ENCODE assay signal across 11 mouse cellular contexts in genomic region chr11:106994246-106995085, GRCm38 (mm10). TPM values are rescaled to one million over a fixed set of nuclear protein-coding genes. Genes with fewer than 3 reads are reported as not detected.
A peak's percentile ranks its signal among the peaks of the same experiment; 100 is the strongest.
DNase-seq lines count a peak whose midpoint lies in the region; ATAC-seq and TF ChIP-seq lines count a peak whose summit lies in the region.
"Had no signal": no experiment of that assay in that cellular context is flagged by ENCODE, and none has a peak within 500 bp of the region (broad histone marks: within the 10 kb centered on the region; RNA-seq: fewer than 3 reads in every experiment).

No protein-coding gene starts in this region.

- 25% methylated on average over 3 of the region's 3 CpGs for WGBS in liver, adult 2 months
- 23% methylated on average over 3 of the region's 3 CpGs for WGBS in liver, embryonic 12.5 days (ENCODE audit: insufficient replicate concordance)

- H3K36me3 ChIP-seq in liver, adult 2 months (ENCODE audit: control insufficient read depth, insufficient read depth, low read length) = peaks cover 63% of the 10 kb centered on the region
- H3K36me3 ChIP-seq in liver, embryonic 12.5 days = peaks cover 80% of the 10 kb centered on the region
- H3K36me3 ChIP-seq in splenic B cell, adult 2 months (ENCODE audit: control insufficient read depth, insufficient read depth, low read length, poor library complexity, severe bottlenecking) = peaks cover 5% of the 10 kb centered on the region

- H3K79me2 ChIP-seq in liver, adult 2 months (ENCODE audit: control insufficient read depth, insufficient read depth, low read length) = peaks cover 2% of the 10 kb centered on the region; the same call in 1 of the 2 replicates

- peak overlapping the region; percentile 71 for H3K4me2 ChIP-seq in liver, embryonic 12.5 days
- H3K4me2 ChIP-seq: hindbrain, embryonic 12.5 days had no signal

- H3K27me3 ChIP-seq in liver, adult 2 months (ENCODE audit: control insufficient read depth, insufficient read depth, low read length) = no peaks in the 10 kb centered on the region
- no peaks in the 10 kb centered on the region for H3K27me3 ChIP-seq in liver, embryonic 12.5 days (replicated peaks)
- no peaks in the 10 kb centered on the region for H3K27me3 ChIP-seq in splenic B cell, adult 2 months (ENCODE audit: control insufficient read depth, insufficient read depth, low read length, poor library complexity, severe bottlenecking)
- H3K27me3 ChIP-seq: hindbrain, embryonic 12.5 days had no signal

- TF ChIP-seq CTCF in liver, adult 2 months (IDR thresholded peaks at IDR 0.05; ENCODE audit: low read depth, low read length) = no peak

- H3K4me3 ChIP-seq in liver, adult 2 months (ENCODE audit: insufficient read depth, low read depth, low read length) = no peak overlapping the region
- H3K4me3 ChIP-seq in liver, embryonic 12.5 days = peak overlapping the region; percentile 10; the same call in 1 of the 2 replicates
- H3K4me3 ChIP-seq: hindbrain, embryonic 12.5 days had no signal

- peak overlapping the region; percentile 66; the same call in 1 of the 2 replicates for H3K27ac ChIP-seq in liver, adult 2 months (replicated peaks; ENCODE audit: insufficient read depth, low read depth, low read length)
- peak overlapping the region; percentile 55 for H3K27ac ChIP-seq in liver, embryonic 12.5 days
- H3K27ac ChIP-seq: hindbrain, embryonic 12.5 days had no signal

- peaks cover 13% of the 10 kb centered on the region for H3K4me1 ChIP-seq in liver, adult 2 months (ENCODE audit: control insufficient read depth, insufficient read depth, low read length)
- peaks cover 43% of the 10 kb centered on the region for H3K4me1 ChIP-seq in liver, embryonic 12.5 days

- peak; percentile 95 for DNase-seq in liver, adult 2 months (ENCODE audit: extremely low read depth, low read depth, low spot score)
- no peak for DNase-seq in liver
- DNase-seq in splenic B cell, adult 2 months (ENCODE audit: low read depth, low spot score) = peak; percentile 56
- no peak for DNase-seq in embryo, embryonic 11 days
- no peak for DNase-seq in cerebellum, adult 11 months
- DNase-seq: kidney, postnatal 4 days had no signal

- H3K9ac ChIP-seq in liver, adult 2 months (ENCODE audit: low read depth, low read length) = no peak overlapping the region
- H3K9ac ChIP-seq in liver, embryonic 12.5 days = no peak overlapping the region
- H3K9ac ChIP-seq: hindbrain, embryonic 12.5 days had no signal

- ATAC-seq in erythroid progenitor cell, adult 5-6 weeks (replicated peaks; ENCODE audit: low FRiP score, poor library complexity, severe bottlenecking) = peak; percentile 44
- peak; percentile 50 for ATAC-seq in liver, embryonic 12.5 days
- ATAC-seq in frontal cortex, adult (ENCODE audit: low TSS enrichment) = no peak
- ATAC-seq: forebrain, embryonic 16.5 days had no signal

- H3K9me3 ChIP-seq in liver, embryonic 12.5 days (replicated peaks) = no peaks in the 10 kb centered on the region
- H3K9me3 ChIP-seq: hindbrain, embryonic 12.5 days had no signal

- no peak for TF ChIP-seq POLR2A in liver, adult 2 months (IDR thresholded peaks at IDR 0.05; ENCODE audit: extremely low read depth, insufficient read depth, low read length)

RNA-seq across cellular contexts. Expression of gene Kpna2, which starts 4.9 kb away (rescaled TPM):
- 28.0 and 32.2 TPM in 2 replicates for total RNA-seq in liver, adult 2 months (2014; rRNA removed)
- 17.0 and 20.9 TPM in 2 replicates for polyA plus RNA-seq in liver, adult 2 months (2012; rRNA removed)
- total RNA-seq in erythroid progenitor cell, adult 5-6 weeks (2015; ENCODE audit: low replicate concordance) = 456 and 494 TPM in 2 replicates
- 286 and 365 TPM in 2 replicates for total RNA-seq in erythroid progenitor cell, adult 5-6 weeks (2017; ENCODE audit: low replicate concordance)
- 360 and 381 TPM in 2 replicates for polyA plus RNA-seq in liver, embryonic 12.5 days (2016; fragmentation: Nextera tagmentation; extraction: Ambion mirVana)

RNA-seq across cellular contexts. Expression of gene 1810010H24Rik, which starts 31.0 kb away (rescaled TPM):
- total RNA-seq in liver, adult 2 months (2014; rRNA removed) = 3.0 and 3.5 TPM in 2 replicates
- polyA plus RNA-seq in liver, adult 2 months (2012; rRNA removed) = 2.8 and 3.4 TPM in 2 replicates
- 2.5 TPM in 1 of 2 replicates, not detected in the other for total RNA-seq in erythroid progenitor cell, adult 5-6 weeks (2015; ENCODE audit: low replicate concordance)
- not detected in 2 replicates for total RNA-seq in erythroid progenitor cell, adult 5-6 weeks (2017; ENCODE audit: low replicate concordance)
- polyA plus RNA-seq in liver, embryonic 12.5 days (2016; fragmentation: Nextera tagmentation; extraction: Ambion mirVana) = 1.5 and 2.0 TPM in 2 replicates

Comparison
In these comparisons a context has a peak if more than half of its experiments do, and no peak if none do; other contexts are left out.
1. DNase-seq: peak in liver, adult 2 months (single experiment) and splenic B cell, adult 2 months (single experiment); none in liver (single experiment), embryo, embryonic 11 days (single experiment) and cerebellum, adult 11 months (single experiment).